Mouse (Mus musculus) layer of hippocampus, postnatal 14 days (tissue): ENCODE measurements around the gene Hivep2. TPM values are rescaled to one million over a fixed set of nuclear protein-coding genes. Genes with fewer than 3 reads are reported as not detected.

ENCODE experiments used
- DNase-seq, 2 experiments: peaks; one replicate each; pipeline ENCODE4 v3.0.0; 2021 to 2022; ENCODE audit warnings: low spot score in 2 of 2, mixed read lengths in 1 of 2
- total RNA-seq, 2 experiments: library from RNA; stranded (reverse); gene quantifications; 2 replicates each; pipeline ENCODE4 v1.2.3; 2021

The Hivep2 gene
- total RNA-seq, 2 experiments from 2014 or later, result 216 to 243 TPM

DNA sequence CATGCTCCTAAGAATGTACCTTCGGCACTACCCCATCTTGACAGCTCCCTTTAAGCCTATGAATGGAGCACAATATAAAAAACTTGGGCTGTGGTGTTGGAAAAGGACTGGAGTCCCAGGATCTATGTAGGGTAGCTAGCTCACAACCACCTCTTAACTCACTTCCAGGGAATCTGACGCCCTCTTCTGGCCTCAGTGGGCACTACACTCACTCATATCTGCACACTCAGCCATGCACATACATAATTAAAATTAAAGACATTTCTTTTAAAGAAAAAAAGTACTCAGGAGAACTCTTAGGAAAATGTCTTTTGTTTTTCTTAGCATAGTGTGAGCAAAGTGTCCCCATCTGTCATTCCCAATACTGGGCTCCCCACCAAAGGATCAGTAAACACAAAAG lies 81.1 kb downstream of the Hivep2 start:
- DNase-seq, result no peak

DNA sequence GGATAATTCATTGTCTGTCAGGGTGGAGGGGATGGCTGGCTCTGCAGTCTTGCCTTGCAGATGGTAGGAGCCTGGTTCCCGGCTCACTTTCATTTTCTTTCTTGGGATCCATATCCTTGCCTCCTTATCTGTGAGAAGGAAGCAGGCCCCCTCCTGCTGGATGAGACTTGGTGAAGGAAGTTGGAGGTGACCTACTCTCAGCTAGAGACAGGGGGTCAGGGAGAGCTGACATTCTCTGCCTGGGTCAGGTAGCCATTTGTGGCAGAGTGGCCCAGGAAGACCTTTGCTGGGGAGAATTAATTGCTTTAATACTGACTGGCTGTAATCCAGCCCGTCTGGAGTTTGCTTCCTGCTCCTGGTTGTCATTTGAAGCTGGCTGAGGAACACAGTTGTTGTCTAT lies 81.8 kb downstream of the Hivep2 start:
- DNase-seq, result no peak

DNA sequence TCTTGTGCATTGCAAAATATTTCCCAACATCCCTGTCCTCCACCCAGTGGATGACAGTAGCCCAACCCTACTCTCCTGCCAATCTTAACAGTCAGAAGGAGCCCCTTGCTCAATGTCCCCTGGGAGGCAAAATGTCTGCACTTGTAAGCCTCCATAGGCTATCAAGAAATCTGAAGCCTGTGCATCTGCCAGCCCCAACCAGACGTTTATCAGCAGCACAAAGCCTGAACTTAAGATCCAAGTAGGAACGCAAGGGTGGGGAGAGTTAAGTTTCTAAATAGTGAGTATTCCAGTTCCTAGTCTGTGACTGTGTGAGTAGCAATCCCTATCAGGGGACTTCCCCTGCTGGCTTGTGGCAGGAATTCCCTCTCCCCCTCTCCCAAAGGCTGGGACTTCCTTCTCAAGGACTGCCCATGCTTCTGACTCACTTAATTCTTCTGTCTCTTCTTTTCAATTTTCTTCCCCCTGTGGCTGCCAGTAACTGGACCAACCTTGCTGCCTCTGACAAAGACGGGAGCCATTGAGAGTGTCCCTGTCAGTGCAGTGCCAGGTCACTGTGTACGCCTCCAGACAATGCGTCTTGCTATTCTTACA lies 82.5 kb downstream of the Hivep2 start:
- DNase-seq, result no peak

DNA sequence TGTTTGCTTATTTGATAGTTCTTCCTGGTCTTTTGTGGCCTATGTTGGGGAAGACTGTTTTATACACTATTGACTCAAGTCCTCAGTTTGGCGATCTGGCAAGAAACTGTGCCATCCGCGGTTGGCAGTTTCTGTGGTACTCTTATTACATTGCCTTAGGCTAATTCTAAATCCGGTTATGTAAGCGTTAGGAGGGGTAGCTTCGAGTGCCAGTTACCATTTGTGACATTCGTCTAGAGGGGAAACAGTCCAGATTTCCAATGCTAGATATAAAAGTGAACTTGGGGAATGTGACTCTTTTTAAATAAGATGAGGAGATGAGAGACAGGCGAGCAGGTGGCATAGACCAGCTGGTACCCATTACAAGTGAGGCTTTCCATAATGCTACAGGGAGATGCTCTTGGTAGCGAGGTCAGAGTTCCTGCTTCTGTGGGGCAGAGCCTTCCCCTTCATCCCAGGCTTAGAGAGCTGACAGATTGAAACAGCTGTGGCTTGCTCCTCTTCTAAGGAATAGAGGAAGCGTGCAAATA lies 83.1 kb downstream of the Hivep2 start:
- DNase-seq, result no peak

DNA sequence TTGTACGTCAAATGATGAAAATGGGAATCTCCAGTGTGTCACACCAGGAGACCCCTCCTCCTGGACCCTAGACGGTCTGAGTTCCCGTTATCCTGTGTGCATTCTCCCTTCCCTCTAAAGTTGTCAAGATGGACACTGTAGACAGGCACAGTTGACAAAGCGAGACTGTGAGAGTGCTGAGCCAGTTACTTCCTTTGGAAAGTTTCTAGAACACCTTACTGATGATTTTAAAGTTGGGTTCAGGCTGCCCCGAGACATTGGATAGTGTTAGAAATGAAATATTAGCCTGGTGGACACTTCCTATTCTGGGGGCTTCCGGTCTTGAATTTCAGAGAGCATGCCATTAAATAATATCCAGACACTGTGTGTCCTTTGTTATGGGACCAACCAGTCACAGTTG lies 83.8 kb downstream of the Hivep2 start:
- DNase-seq, result no peak

DNA sequence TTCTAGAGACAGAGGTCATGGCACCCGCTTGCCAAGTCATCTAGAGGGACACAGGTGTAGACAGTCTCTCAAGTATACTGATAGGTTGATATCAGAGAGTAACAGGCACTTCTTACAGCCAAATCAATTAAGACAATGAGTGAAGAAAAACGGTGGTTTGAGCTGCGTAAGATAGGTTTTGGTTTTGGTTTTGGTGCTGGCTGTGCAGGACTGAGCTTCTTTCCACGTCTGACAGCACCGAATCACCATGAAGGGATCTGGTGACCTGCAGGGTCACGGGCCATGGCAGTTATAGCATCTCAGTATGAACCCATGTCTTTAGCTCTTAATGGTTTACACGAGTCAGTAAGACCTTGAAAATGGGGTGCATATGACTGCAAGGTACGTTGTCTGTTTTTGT lies 84.7 kb downstream of the Hivep2 start:
- DNase-seq, result no peak

DNA sequence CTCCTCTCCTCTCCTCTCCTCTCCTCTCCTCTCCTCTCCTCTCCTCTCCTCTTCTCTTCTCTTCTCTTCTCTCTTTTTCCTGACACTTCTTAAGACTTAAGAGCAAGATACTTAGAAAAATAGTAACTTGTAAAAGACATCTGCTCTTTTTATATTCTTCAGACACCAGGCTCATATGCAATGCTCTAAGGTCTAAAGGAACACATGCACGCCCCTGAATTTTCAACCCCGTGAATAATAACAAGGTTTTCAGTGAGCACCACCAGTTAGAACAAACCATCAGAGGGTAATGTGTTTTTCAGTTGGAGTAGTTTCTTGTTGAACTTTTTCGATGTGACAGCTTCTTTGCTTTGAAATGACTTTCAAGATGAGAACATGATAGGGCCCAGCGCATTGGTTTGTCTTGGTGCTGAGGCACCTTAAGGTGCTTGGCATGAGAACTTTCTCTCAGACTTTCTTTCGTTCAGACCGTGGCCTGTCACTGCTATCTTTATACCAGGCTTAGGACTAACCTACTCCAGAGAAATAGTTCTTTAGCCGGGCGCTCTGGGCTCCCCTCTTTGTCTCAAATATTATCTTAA lies 86.3 kb downstream of the Hivep2 start:
- no peak for DNase-seq

DNA sequence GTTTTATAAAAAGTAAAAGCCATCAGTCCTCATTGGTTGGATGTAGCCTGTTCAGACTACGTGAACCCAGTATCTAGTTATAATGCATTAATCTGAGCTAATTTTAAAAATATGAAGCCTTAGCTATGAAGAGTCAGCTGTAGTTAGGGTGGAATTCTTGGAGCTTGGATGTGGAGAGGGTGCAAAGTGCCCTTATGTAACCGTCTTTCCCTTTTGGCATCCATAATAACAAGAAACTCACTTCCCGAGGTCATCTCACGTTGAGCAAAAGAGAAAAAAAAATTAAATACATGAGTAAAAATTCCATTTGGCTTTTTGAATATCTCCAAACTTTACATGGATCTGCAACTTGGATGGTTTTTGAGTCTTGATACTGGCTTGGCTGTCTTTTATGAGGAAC lies 89.0 kb downstream of the Hivep2 start:
- no peak for DNase-seq

DNA sequence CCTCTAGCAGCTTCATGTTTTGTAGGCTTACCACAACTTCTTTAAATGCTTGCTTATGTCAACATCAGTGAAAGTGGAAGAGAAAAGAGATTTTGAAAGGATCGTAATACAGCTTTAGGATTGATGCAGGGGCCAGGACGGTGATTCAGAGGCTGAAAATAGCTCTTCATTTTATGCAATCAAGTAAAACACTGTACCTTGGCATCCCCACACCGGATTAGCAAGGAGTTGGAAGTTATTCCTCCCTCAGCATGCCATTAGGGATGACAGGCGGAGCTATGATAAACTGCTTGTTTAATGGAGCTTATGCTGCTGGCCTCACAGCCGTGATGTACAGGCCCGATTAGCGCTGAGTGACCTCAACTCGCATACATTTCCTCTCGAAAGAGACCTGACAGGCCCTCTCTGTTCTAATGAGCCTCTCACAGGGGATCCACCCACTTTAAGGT lies 89.7 kb downstream of the Hivep2 start:
- no peak for DNase-seq

DNA sequence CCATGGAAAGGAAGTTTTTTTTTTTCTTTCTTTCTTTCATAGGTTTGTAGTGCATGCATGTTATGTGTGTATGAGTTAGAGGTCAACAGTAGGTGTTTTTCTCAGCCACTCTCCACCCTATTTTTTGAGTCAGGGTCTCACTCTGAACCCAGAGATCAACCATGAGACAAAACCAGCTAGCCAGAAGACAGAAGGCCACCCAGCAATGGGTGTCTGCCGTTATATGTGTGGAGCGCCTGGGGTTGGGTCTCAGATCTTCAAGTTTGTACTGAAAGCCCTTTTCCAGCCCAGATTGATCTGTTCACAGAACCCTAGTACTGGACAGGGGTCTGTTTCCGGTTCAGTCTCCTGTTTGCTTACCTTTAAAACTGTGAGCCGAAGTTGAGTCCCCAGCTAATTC lies 90.2 kb downstream of the Hivep2 start:
- DNase-seq, result no peak

DNA sequence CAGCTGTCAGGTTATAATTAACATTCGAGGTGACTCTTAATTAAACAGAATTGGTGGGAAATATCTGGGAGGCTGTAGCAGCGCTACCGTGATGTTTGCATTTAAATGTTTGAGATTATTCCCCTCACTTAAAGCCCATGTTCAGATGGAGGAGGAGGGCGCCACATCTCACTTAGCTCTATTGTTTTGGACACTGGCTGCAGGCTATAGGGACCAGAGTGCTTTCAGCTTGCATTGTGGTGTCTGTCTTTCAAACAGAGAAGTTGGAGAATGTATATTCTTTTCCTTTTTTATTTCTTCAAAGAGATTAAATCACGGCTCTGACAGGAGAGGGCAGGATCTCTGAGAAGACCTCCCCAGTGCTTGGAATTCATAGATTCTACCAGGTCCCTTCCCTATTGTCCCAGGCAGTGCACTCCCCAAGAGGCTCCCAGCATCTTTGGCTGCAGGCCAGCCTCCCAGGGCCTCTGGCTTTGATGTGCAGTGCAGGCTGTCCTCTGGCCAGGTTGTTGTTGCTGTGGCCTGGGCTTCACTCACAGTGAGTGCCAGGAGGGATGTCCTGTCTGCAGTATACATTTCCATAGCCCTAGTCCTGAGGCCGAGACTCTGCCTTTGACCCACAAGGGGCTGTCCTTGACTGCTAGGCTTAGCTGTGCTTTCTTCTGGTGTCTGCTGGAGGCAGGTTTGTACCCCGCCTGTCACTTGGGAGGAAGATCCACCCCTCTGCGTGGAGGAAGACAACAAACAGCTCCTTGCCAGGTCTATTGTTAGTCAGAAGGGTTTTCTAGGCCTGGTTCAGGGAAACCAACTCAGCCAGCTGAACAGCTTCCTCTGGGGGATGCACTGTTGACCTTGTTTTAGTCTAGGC lies 90.9 kb downstream of the Hivep2 start:
- no peak for DNase-seq

DNA sequence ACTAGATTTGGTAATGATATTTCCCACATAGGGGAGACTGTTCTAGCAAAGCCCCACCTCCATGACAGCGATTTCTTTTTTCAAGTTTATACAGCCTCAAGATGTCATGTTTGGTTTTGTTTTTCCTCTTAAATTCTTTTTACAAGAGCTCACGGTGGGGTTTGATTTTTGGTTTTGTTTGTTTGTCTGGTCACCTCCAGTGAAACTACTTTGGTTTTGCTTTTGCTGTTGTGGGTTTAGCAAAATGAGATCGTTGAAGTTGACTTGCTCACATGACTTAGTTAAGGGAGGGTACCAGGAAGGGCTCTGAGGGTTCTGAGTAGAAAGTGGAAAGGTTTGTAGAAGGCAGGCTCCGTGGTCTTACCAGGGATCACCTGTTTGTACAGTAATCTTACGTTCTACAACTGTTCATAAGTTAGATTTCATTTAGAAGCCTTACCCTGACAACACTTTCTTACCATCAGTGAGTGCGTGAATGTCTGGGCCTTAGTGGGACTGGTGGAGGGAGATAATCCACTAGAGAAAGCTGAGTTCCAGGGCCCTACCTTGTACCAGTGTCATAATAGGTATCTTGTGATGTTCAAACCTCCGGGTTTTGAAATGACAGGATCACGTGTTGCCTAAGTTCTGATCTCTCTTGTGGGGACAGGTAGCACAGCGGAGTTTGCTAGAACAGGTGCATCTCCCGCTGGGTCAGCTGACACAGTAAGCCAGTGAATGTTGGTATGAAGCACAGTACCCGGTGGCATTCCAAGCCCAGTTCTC lies 92.1 kb downstream of the Hivep2 start:
- DNase-seq, result no peak

DNA sequence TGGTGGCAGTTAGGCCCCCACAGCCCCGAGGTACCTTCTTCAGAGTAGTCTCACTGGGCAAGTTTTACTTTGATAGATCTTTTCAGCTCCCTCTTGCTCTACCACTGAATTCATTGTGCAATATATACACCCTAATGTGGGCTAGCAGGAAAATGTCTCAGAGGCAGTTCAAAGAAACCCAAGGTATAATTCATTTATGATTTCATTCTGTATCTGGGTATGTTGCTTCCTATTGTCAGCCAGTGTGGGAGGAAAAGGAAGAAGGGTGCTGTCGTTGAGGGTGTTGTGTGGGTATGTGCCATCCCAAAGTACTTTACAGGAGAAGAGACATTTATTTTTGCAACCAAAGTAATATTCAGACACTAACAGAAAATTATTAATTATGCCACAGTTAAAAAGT lies 92.9 kb downstream of the Hivep2 start:
- no peak for DNase-seq

DNA sequence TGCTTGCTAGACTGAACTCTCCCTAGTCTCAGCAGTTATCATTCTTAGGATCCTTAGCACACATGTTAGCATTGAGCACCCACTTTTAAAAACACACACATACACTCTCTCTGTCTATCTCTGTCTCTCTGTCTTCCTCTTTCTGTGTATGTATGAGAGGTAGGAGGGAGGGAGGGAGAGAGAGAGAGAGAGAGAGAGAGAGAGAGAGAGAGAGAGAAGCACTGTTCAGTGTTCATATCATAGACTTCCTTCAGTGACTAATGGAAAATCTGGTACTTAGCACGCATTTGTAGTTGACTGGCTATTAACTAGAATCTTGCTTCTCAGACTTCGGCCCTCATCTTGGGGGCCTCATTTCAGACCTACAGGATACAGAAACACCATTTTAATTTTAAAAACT lies 93.7 kb downstream of the Hivep2 start:
- DNase-seq, result no peak

DNA sequence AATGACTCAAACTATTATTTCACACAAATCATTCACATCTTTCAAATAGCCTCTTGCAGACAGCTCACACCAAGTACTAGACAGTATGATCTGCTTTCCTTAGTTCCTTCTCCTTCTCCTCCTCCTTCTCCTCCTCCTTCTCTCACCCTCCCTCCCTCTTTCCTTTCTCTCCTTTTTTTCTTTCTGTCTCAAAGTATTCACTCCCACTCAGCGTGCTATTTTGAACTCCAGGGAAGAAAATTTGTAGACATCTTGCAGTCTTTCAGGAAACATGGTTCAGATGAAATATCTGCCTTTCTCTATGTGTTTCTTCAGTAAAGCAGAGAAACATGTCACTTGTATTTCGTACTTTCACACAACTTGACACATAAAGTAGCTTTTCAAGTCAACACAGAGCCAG lies 94.4 kb downstream of the Hivep2 start:
- DNase-seq, result no peak

DNA sequence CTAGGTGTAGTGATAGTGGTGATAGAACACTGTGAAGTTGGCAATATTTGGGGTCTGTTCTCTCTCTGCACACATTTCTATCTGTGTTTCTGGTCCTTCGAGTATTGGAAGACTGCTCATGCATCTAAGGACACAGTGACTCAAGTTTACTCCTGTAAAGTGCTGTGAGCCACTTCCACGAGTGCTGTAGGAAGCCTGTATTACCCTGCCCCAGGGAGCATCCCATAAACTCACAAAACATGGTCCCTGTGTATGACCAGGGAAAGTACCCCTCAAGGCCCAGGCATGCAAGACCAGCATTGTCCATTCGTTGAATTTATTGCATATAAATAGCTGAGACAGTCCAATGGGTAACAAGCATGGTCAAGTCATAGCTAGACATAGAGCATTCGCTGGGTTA lies 97.4 kb downstream of the Hivep2 start:
- no peak for DNase-seq

DNA sequence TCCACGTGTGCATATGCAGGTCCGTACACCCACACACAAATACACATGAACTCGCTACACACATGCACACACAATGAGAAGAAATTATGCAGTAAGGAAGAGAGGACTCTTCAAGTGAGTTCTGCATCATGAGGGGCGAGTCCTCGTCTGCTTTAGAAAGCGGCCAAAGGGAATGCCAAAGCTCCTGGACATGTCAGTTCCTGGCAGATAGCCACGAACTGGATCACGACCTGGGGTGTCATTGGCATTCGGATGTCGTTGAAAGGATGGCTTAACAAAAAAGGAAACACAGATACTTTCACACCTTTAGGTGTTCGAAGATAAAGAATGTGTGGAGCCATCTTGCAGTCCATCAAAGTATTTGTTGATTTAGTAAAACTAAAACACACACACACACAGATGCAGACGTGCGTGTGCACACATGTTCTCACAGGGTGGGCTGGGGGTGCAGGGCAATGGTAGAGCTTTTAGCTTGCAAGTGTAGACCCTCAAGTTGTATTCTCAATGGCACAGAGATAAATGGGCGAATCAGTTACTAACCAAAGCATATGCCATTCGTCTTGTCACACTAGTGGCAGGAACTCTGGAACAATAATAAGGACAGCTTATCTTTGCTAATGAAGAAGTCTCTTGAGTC lies 99.0 kb downstream of the Hivep2 start:
- DNase-seq, result no peak

DNA sequence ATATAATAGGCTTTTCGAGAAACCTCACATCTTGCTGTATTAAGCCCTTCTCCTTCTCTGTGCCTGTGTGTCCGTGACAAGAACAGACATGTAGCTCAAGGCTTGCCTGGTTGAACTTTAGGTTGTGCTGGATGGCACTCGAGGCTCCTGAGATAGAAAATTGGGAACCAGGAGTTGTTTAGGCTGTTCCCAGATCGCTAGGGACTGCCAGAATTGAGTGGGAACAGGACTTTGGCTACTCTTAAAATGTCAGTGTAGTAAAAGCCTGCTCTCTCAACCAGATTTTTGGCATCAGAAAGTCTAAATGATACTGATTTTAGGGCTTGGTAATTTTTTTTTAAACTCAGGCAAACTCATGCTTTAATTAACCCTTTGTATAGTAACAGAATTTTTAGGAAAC lies 101.9 kb downstream of the Hivep2 start:
- peak in 1 of 2 experiments; percentile 72 for DNase-seq

DNA sequence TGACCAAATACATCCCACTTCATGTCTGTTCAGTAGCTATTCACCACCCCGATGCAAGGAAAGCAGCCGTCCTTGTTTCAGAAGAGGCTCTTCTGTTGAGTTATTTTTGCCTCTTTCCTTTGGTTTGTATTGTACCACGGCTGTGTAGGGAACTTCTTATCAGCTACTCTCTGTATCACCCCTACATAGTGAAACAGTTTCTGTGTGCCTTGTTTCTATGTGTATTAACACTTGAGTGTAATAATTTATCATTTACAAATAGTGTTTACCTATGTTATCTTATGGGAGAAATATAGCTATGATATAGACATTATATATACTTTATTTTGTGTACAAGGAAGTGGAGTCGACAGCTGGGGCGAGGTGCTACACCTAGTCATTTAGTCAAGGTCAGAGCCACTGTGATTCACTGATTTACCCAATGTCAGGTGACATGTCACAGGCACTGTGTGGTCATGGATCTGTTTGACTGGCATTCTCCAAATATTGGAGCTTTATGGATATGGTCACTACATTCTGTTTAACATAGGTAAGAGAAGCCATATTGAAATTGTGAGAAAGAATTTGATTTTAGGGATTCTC lies 104.7 kb downstream of the Hivep2 start:
- DNase-seq, result no peak

DNA sequence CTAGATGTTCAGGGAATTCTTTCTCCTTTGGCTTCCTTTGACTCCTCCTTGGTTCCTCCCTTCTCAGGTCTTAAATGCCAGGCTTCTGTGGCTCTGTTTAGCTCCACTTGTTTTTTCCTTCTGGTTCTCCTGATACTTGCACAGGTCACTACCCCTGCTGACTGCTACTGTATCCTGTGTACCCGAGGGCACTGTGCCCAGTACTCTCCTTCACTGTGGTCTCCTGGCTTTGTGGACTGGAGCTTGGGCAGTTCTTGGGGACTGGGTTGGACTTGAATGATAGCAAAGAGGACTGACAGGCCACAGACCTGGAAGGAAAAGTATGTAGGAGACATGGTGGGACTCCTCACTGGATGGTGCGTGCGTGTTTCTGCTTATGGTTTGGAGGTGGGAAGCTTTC lies 106.6 kb downstream of the Hivep2 start:
- DNase-seq, result no peak

DNA sequence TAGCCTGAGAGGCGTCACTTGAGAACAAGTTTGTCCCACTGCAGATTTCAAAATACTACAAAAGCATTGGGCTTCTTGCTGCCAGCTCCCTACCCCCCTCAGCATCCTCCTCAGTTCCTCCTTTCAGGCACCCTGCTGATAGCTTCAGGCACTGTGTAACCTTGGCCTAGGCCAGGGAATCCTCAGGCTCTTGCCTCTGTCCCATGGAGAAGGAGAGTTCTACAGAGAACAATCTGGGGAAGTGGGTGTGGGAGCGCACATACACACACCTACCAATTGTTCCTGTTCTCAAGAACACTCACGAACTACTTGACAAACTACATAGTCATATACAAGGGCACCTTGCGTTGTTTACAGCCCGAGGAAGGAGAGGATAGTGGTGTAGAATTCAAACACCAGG lies 109.9 kb downstream of the Hivep2 start:
- no peak for DNase-seq
